Mouse (Mus musculus) hindbrain, embryonic 15.5 days (tissue): Measurements from ENCODE around the gene Dcst1. TPM values are rescaled to one million over a fixed set of nuclear protein-coding genes. Genes with fewer than 3 reads are reported as not detected.
A peak's percentile ranks its signal among the peaks of the same experiment; 100 is the strongest.

Experiments used
- ATAC-seq: fragments of 200-750 bp; cut with Nextera tagmentation; 2 replicates; pipeline ENCODE4 v1.8.0; 2017; ENCODE audit warnings: low read depth, moderate number of reproducible peaks, moderate TSS enrichment; ENCODE audit not compliant: low FRiP score
- H3K27ac ChIP-seq: fragments of 300-500 bp; sonication (generic); replicated peaks from 2 replicates; pipeline ENCODE4 v1.5.1; 2015; ENCODE audit warnings: mild to moderate bottlenecking, inconsistent platforms
- H3K27me3 ChIP-seq: fragments of 300-500 bp; sonication (generic); 2 replicates; pipeline ENCODE4 v1.6.1; 2015; ENCODE audit warnings: control low read depth, inconsistent platforms
- H3K36me3 ChIP-seq: fragments of 300-500 bp; sonication (generic); 2 replicates; pipeline ENCODE4 v1.6.1; 2015; ENCODE audit warnings: control low read depth, inconsistent platforms
- H3K4me1 ChIP-seq: fragments of 300-500 bp; sonication (generic); replicated peaks from 2 replicates; pipeline ENCODE4 v1.6.1; 2015; ENCODE audit warnings: control low read depth, inconsistent platforms
- H3K4me2 ChIP-seq: fragments of 300-500 bp; sonication (generic); 2 replicates; pipeline ENCODE4 v1.6.1; 2015; ENCODE audit warnings: moderate library complexity, mild to moderate bottlenecking, inconsistent platforms
- H3K4me3 ChIP-seq: fragments of 300-500 bp; sonication (generic); 2 replicates; pipeline ENCODE4 v1.5.1; 2015; ENCODE audit warnings: mild to moderate bottlenecking, inconsistent platforms
- H3K9ac ChIP-seq: fragments of 300-500 bp; sonication (generic); 2 replicates; pipeline ENCODE4 v1.6.1; 2015; ENCODE audit warnings: inconsistent platforms
- H3K9me3 ChIP-seq: fragments of 300-500 bp; sonication (generic); 2 replicates; pipeline ENCODE4 v1.6.1; 2016; ENCODE audit warnings: control low read depth, inconsistent platforms
- WGBS: fragments of 180-500 bp; shearing (Covaris S2); methylation state at CpG from one replicate; pipeline ENCODE4 v1.1.7; 2015; 5-methylcytosine and 5-hydroxymethylcytosine counted together
- polyA plus RNA-seq: library from polyadenylated mRNA; unstranded; fragments of >200 nt; fragmentation: Nextera tagmentation; extraction: Ambion mirVana; gene quantifications from 2 replicates; pipeline ENCODE4 v1.2.1, GENCODE M21; 2015

The Dcst1 gene
- polyA plus RNA-seq, 1 experiment from 2014 or later: 0.89 TPM

DNA sequence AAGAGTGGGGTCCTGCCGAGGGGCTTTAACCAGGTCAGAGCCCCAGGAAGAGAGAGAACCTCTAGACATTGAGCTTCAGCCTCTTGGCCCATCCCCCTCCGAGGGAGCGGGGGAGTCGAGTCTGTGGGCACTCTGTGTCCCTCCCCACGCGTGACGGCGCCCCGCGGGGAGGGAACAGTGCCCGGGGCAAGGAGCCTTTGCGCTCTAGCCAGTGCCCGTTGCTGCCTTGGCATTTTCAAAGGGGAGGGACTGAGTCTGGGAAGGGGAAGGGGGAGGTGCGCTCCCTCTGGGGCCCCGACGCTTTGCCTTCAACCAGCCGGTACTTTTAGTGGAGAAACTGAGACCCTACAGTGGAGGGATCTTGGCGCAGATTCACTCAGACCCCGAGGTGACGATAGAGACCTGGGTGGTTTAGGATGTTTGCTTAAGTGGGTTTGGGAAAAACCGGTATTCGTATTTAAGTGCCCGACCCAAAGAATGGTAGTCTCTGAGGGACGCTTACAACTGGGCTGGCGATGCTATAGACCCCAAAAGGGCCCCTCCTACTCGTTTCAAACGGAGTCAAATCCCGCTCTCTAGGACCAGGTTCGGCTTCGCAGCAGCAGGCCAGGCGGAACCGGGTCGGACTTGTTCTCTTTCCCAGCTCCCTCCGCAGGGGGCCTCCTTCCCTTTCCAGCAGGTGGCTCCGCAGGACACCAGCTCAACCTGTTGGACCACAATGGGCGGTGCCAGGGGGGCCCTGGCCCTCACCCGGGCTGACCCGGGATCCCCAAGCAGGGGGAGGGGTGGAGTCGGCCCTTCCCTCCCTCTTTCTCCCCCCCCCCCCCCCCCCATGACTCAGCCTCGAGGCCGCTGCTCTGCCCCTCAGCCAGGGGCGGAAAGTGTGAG lies 29.2 kb upstream of the Dcst1 start, which contains the start of gene Zbtb7b:
TSS of gene Zbtb7b (minus strand) at position 771 of the 888 bp plus-strand sequence.
- 0% methylated on average over 41 of the region's 42 CpGs for WGBS
- Histone ChIP-seq H3K27ac (peak within 1 kb of the TSS; percentile 73), H3K4me2 (peak within 1 kb of the TSS; percentile 99), H3K4me1 (peaks cover 62% of the 10 kb centered on the region), H3K9ac (peak within 1 kb of the TSS; percentile 44), H3K36me3 (no peaks in the 10 kb centered on the region), H3K9me3 (no peaks in the 10 kb centered on the region), H3K27me3 (peaks cover 33% of the 10 kb centered on the region), H3K4me3 (peak within 1 kb of the TSS; percentile 51)
- peak; percentile 49 for ATAC-seq

DNA sequence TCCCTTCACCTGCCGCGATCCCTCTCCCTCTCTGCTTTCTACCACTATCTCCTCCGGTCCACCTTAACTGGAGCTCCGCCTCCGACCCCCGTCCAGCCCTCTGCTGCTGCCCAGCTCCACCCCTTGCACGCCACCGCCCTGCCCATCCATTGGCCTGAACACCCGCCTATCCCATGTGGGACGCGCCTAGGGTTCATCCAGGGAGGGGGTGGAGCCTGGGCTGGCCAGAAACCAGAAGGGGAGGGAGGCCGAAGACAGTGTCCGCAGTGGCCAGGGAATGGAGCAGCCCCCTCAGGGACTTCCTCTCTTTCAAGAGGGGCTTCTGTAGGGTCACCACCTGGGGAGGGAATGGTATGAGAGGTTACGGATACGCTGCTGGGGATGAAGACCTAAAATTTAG lies 28.6 kb upstream of the Dcst1 start:
- Histone ChIP-seq H3K27ac (peak overlapping the region; percentile 73), H3K4me2 (peak overlapping the region; percentile 99), H3K4me3 (peak overlapping the region; percentile 51), H3K9ac (peak overlapping the region; percentile 44), H3K36me3 (no peaks in the 10 kb centered on the region), H3K27me3 (peaks cover 33% of the 10 kb centered on the region), H3K9me3 (no peaks in the 10 kb centered on the region), H3K4me1 (peaks cover 62% of the 10 kb centered on the region)
- peak; percentile 91 for ATAC-seq
- WGBS: 0% methylated on average over 15 of the region's 15 CpGs

DNA sequence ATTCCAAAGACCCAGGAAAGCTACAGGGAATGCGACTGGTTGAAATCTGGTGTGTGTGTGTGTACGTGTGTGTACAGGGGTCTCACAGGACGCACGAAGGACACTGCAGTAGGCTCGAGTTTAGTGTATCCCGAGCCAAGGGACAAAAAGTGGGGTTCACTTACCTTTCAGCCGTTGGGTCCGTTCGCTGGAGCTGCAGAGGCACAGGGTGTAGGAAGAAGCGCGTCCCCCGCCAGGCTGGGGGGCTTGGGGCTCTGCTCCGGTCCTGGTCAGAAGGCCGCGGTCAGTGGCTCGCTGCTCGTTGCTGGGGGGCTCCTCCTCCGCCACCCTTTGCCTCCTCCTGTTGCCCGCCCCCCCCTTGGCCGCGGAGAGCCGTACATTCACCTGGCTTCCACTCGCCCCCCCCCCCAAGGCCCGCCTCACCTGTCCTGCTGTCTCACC lies 27.8 kb upstream of the Dcst1 start:
- Histone ChIP-seq H3K9ac (peak overlapping the region; percentile 56; the same call in 1 of the 2 replicates), H3K4me1 (peaks cover 64% of the 10 kb centered on the region), H3K36me3 (no peaks in the 10 kb centered on the region), H3K4me3 (peak overlapping the region; percentile 51), H3K9me3 (no peaks in the 10 kb centered on the region), H3K27me3 (peaks cover 33% of the 10 kb centered on the region), H3K27ac (no peak overlapping the region), H3K4me2 (peak overlapping the region; percentile 99)
- no peak for ATAC-seq
- 2% methylated on average over 18 of the region's 24 CpGs for WGBS

DNA sequence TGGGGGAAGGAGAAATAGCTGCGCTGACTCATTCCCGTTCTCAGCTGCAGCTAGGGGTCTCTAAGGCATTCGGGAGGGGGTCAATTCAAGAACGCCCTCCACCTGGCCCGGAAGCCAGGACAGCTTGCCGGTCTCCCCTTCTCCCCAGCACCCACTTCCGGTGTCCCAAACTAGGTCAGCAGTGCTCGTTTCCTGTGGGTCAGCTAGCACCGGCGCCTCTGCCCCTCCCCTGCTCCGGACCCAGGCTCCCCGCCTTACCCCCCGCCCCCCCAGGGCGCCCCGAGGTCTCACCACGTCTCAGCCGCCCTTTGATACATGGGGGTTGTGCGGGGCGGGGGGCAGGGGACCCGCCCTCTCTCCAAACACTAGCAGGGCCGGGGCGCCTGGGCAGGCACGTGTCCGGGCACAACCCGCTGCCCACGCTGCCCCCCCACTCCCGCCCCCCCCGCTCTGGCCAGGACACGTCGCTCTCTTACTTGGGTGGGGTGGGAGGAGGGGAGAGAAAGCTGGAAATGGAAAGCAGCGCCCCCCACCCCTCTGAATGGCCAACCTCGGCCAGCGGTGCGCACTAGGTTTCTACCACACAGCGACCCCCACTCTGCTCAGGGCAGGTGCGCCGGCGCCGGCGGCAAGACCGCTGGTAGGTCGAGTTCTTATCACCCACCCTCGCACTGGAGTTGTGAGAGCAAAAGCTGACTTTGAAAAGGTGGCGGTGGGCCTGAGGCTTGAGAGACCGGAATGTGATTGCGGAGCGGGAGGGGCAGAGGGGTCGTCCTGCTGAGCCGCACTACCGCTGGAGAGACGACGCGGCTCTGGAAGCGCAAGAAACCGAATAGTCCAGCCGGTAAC lies 26.8 kb upstream of the Dcst1 start:
- Histone ChIP-seq H3K9me3 (no peaks in the 10 kb centered on the region), H3K36me3 (no peaks in the 10 kb centered on the region), H3K4me1 (peaks cover 64% of the 10 kb centered on the region), H3K27me3 (peaks cover 32% of the 10 kb centered on the region), H3K9ac (peak overlapping the region; percentile 56), H3K4me2 (peak overlapping the region; percentile 99), H3K4me3 (peak overlapping the region; percentile 51), H3K27ac (0 out of 2 replicates have a peak overlapping the region, but pooled peaks have one; percentile 23)
- WGBS: under 1% methylated on average over 52 of the region's 56 CpGs
- no peak for ATAC-seq

DNA sequence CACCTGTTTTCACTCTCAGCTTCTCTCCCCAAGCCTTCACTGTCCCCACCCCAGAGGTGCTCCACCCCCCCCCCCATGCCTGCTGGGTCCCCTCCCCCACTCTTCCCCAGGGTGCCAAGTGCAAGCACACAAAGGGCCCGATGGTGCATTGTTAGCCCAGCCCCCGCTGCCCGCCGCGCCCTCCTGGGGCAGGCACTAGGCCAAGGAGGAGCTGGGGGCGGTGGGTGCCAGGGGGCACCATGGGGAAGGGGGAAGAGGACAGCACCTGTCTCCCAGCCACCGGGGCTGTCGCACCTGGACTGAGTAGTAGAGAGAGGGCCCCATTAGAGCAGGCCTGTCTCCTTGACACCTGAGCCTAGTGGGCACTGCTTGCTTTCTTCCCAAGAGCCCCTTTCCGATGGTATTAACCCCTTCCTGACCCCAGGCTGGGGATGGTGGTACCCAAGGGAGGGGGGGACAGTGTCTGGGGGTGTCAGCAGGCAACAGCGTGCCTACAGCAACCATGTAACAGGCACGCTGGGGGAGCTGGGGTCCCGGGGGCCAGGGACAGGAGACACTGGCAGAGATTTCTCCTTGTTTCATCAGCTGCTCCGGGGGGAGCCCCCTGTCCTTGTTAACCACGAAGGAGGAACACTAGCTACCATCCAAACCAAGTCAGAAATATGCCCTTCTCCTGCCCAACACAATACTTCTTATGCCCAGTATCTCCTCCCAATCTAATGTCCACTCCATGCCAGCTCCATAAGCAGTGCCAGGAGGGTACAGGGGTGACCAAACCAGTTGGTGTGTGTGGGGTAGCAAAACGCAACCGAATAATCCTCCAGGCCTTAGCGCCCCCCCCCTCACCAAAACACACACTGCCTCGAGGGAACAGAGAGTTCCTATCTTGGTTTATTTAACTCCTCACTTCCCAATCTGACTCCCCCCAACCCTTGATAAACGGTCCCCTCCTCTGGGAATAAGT lies 25.9 kb upstream of the Dcst1 start:
- Histone ChIP-seq H3K27ac (no peak overlapping the region), H3K4me3 (peak overlapping the region; percentile 51), H3K9me3 (no peaks in the 10 kb centered on the region), H3K9ac (peak overlapping the region; percentile 56), H3K27me3 (peaks cover 28% of the 10 kb centered on the region), H3K4me2 (peak overlapping the region; percentile 99), H3K4me1 (peaks cover 57% of the 10 kb centered on the region), H3K36me3 (no peaks in the 10 kb centered on the region)
- no peak for ATAC-seq
- 10% methylated on average over 19 of the region's 19 CpGs for WGBS

DNA sequence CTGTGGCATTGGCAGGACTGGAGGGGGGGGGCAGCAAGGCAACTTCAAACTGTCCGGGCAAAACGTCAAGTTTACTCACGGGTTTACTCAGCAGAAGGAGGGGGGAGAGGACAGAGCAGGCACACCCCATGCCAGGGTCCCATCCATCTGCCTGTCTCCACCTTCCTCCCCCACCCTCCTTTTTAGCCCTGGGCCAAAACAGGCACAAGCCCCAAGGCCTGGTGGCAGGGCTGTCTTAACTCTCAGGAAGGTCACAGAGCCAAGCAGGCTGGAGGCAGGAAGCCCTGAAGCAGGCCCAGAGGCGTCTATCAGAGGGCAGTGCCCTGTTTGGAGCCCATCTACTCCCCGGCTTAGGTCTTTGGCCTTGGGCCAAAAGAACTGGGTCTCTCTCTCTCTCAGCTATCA lies 25.1 kb upstream of the Dcst1 start:
- Histone ChIP-seq H3K27ac (no peak overlapping the region), H3K9me3 (no peaks in the 10 kb centered on the region), H3K4me2 (no peak overlapping the region), H3K27me3 (peaks cover 22% of the 10 kb centered on the region), H3K9ac (no peak overlapping the region), H3K4me3 (no peak overlapping the region), H3K4me1 (peaks cover 49% of the 10 kb centered on the region), H3K36me3 (no peaks in the 10 kb centered on the region)
- no peak for ATAC-seq
- 34% methylated on average over 5 of the region's 5 CpGs for WGBS

DNA sequence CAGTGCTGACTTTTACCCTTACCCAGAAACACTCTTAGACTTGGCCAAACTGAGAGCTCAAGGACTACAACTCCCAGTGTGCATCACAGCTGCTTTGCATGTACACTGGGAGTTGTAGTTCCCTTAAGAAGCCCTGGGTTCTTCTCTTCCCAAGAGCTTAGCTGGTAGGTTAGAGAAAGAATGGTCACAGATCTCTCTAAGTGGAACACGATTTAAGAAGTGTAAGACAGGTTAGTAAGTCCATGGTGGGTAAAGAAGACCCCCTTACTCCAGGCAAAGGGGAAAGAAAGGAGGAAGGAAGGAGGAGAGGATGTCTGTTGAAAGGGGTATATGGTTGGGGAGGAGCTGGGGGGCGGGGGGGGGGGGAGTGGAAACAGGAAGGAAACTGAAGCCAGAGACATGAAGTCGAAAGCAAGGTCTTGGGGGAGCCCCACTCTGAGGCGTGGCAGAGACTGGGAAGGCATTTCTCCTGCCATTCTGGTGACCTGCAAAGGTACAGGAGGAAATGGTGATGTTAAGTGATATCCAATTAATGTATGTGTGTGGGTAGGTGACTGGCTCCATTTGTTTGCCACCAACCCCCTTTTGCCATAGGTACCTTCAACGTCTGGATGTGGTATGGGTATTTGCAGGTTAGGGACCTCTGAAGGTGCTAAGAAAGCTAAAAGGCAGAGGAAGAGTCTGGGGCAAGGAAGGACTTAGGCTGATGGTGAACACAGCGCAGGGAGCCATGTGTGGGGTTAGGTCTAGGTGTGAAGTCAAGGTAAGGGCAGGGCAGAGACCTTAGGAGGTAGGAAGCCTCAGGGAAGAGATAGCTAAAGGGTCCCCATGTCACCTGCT lies 24.1 kb upstream of the Dcst1 start:
- no peak overlapping the region for H3K9ac ChIP-seq
- H3K4me3 ChIP-seq: no peak overlapping the region
- H3K4me1 ChIP-seq: peaks cover 39% of the 10 kb centered on the region
- H3K36me3 ChIP-seq: no peaks in the 10 kb centered on the region
- no peak overlapping the region for H3K4me2 ChIP-seq
- H3K27ac ChIP-seq: no peak overlapping the region
- ATAC-seq: no peak
- no peaks in the 10 kb centered on the region for H3K9me3 ChIP-seq
- 60% methylated on average over 6 of the region's 6 CpGs for WGBS
- H3K27me3 ChIP-seq: peaks cover 17% of the 10 kb centered on the region

DNA sequence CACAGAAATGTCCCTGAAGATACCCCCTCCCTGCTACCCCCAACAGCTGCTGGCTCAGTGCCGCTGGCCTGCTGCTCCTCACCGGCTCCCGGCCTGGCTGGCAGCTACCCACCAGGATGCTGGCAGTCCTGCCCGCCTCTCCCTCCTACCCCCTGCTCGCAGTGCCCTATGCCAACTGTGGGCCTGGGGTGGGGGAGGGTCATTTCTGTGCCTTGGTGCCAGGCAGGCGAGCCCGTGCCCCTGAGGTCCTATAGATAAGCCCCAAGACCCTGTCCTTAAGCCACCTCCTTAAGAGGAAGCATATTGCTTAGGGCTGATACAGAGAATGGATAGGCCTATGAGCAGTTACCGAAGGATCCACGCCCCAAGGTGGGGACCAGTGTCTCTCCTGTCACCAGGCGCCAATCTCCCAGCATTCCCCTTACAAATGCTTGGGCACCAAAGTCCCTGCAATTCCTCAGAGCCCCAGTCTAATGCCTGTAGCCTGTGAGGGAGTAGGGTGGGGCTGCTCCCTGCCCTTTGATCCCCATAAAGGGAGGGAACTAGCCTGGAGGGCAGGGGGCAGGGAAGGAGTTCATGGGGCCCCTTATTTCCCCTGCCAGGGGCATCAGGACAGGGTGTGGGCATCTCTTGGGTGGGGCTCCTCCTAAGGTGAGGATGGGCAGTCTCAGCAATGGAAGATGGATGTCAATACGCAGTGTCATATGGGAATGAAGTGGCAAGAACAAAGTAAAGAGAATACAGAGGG lies 23.3 kb upstream of the Dcst1 start:
- Histone ChIP-seq H3K27ac (no peak overlapping the region), H3K36me3 (no peaks in the 10 kb centered on the region), H3K4me2 (no peak overlapping the region), H3K9me3 (no peaks in the 10 kb centered on the region), H3K4me3 (no peak overlapping the region), H3K4me1 (peaks cover 30% of the 10 kb centered on the region), H3K27me3 (0 out of 2 replicates have a peak, but pooled peaks cover 10% of the 10 kb centered on the region), H3K9ac (no peak overlapping the region)
- 53% methylated on average over 11 of the region's 11 CpGs for WGBS
- ATAC-seq: peak; percentile 15; the same call in 1 of the 2 replicates

DNA sequence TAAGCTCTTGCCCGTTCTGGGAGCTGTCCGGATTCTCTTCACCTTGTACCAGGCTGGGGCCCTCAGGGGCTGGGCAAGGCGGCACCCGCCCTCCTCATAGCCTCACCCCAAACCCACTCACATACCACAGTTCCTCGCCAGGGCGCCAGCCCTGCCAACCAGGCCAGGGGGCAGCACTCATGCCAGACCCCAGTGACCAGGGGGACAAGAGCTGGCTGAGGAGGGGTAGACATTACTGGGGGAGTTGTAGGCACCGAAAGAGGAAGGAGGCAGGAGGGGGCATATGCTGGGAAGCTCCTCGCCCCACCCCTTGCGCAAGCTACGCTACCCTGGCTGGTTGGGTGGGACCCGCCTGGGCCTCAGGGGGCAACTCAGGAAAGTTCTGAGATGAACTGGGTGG lies 22.6 kb upstream of the Dcst1 start:
- 82% methylated on average over 11 of the region's 11 CpGs for WGBS

More for the DNA sequence above, 22.6 kb upstream of the Dcst1 start:
- Histone ChIP-seq H3K27ac (no peak overlapping the region), H3K9me3 (no peaks in the 10 kb centered on the region), H3K9ac (no peak overlapping the region), H3K4me3 (no peak overlapping the region), H3K36me3 (no peaks in the 10 kb centered on the region), H3K27me3 (0 out of 2 replicates have a peak, but pooled peaks cover 7% of the 10 kb centered on the region), H3K4me2 (no peak overlapping the region), H3K4me1 (peaks cover 25% of the 10 kb centered on the region)
- ATAC-seq: no peak
